Mouse (Mus musculus): ENCODE measurements at regions not wholly inside any gene's neighbourhood (a gene's known extent, or its start where the extent isn't known, plus 50 kb on each side); places are given as distances from the start of the nearest gene placed in this dataset.

DNA sequence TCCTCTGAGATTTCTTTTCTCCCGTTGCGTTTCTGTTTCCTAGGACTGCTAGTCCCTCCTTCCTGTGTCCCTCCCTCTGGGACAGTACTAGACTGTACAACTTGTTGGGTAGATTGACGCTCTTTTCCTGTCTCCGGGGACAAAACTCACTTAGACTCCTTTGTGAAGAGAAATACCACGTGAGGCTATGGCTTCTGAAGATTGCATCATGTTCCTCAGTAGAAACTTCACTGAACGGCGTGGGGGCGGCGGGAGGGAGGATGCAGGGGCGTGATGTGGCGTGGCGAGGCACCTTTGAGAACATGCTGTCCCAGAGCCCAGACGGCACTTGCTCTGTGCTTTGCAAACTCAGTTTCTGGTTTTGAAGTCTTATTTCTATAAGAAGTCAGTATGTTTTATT is 78.5 kb downstream of the Spata18 start:
- in situ Hi-C loops (cut with MboI; ENCODE audit: unreplicated experiment in 2 of 2): no loop called here

DNA sequence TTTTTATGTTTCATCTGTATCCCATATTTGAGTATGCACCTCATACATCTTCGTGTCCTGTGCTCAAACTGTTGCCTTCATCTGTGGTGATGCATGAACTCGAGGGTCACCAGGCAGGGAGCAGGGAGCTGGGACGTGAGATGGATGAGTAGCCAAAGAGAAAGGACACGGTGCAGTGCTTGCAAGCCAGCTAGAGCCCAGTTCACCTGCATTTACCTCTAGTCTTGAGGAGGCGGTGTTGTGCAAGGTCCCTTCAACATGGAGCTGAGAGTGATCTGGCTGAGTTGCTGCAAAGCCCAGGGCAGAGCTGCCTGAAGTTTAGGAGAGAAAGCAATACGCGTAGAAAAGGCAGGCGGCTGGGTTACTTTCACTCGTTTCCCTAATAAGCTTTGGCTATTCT is 80.2 kb downstream of the Spata18 start:
- in situ Hi-C loops (cut with MboI; ENCODE audit: unreplicated experiment in 2 of 2): no loop called here

GRCm38 (mm10) chr5:73731991-73732565 is 80.9 kb downstream of the Spata18 start:
- in situ Hi-C loops (cut with MboI; ENCODE audit: unreplicated experiment in 2 of 2): no loop called here

- in situ Hi-C loops (cut with MboI; ENCODE audit: unreplicated experiment in 2 of 2): no loop called here
Measured at GRCm38 (mm10) chr5:73740766-73741165, 89.6 kb downstream of the Spata18 start.

- in situ Hi-C loops (cut with MboI; ENCODE audit: unreplicated experiment in 2 of 2): no loop called here
Measured at GRCm38 (mm10) chr5:73741441-73741840, 90.3 kb downstream of the Spata18 start.

DNA sequence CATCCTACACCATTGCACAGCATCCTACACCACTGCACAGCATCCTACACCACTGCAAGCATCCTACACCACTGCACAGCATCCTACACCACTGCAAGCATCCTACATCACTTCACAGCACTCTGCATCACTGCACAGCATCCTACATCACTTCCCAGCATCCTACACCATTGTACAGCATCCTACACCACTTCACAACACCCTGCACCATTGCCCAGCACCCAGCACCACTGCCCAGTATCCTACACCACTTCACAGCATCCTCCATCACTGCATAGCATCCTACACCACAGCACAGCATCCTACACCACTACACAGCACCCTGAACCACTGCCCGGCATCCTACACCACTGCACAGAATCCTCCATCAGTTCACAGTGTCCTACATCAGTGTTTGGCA is 92.8 kb downstream of the Spata18 start:
- in situ Hi-C loops (cut with MboI; ENCODE audit: unreplicated experiment in 2 of 2): no loop called here

DNA sequence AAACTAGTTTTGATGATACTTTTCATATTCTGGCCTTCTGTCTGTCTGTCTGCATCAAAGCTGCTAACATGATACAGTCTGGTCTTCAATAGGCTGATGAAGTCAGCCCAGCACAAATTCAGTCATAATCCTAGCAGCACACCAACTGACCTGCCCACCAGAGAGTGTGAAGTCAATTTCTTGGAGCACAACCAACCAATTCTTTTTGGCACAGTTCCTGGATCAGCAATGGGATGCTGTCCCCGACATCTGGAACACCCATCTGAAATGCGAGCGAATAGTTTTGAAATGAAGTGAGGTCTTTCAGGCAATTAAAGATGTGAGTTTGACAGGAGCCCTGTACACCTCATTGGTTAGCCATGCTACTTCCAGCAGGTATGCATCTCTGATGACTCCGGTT is 98.6 kb downstream of the Spata18 start:
- in situ Hi-C loops (cut with MboI; ENCODE audit: unreplicated experiment in 2 of 2): no loop called here

DNA sequence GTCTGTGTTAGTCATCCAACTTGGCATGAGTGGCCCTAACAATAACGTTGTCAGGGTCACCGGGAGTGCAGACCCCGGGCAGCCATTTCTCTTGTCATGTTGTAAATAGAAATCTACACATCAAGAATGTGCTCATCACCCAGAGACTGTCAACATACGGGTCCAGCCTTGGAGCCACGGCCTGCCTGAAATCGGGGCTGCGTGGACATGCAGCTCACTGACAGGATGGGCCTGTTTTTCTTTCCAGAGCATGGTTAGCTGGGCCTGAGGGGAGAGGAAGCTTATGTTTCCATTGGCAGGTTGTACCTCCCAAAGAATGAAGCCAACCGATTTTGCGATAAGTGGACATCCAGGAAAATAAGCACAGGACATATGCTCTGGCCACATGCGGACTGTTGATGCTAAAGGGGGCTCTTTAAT is 101.1 kb downstream of the Spata18 start:
- in situ Hi-C loops (cut with MboI; ENCODE audit: unreplicated experiment in 2 of 2): no loop called here

DNA sequence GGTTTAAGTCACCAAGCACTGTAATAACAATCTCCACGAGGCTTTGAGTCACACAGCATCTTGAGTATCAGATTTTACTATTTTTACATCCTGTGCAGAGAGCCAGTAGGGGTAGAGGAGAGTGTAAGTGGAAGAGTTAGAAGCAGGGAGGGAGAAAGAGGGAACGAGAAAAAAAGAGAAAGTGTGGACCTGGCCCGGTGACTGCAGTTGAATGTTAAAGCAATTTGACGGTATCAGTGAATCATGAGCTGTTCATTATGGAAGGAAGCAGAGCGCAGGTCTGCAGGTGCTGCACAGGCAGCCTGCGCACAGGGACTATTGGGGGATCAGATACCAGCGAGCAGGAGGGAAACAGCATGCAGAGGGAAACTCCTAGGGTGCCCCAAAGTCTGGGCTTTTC is 102.6 kb downstream of the Spata18 start:
- in situ Hi-C loops (cut with MboI; ENCODE audit: unreplicated experiment in 2 of 2): no loop called here

DNA sequence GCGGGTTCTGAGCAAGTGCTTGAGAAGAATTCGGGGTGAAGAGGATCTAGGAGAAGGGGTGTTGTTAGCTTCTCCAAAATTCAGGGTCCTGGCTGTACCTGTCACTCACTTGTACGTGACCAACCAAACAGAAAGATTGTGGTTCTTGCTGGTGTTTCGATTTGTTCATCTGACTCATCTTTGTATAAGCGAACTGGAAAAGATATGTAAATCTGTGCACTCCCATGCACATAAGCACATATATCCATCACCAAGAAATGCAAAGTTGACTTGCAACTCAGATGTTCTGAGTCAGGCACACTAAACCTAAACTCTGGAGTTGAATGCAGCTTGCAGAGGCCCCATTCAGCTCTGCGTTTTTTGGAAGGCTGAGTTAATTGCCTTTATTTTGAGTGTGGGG is 107.4 kb downstream of the Spata18 start:
- in situ Hi-C loops (cut with MboI; ENCODE audit: unreplicated experiment in 2 of 2): no loop called here

DNA sequence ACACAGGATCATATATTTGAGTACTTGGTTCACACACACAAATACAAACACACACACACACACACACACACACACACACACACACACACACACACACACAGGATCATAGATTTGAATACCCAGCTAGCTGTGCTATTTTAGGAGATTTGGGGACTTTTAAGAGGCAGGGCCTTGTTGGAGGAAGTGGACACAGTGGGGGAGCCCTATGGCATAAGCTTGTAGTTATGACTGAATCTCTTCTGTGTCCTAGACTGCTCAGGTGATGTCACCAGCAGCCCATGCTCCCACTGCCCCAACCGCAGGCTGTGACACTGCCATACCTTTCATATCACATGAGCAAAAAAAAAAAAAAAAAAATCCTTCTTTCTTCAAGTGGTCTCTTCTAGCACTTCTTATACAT is 110.1 kb downstream of the Spata18 start:
- in situ Hi-C loops (cut with MboI; ENCODE audit: unreplicated experiment in 2 of 2): no loop called here

GRCm38 (mm10) chr5:73761709-73762108 is 110.5 kb downstream of the Spata18 start:
- in situ Hi-C loops (cut with MboI; ENCODE audit: unreplicated experiment in 2 of 2): no loop called here

DNA sequence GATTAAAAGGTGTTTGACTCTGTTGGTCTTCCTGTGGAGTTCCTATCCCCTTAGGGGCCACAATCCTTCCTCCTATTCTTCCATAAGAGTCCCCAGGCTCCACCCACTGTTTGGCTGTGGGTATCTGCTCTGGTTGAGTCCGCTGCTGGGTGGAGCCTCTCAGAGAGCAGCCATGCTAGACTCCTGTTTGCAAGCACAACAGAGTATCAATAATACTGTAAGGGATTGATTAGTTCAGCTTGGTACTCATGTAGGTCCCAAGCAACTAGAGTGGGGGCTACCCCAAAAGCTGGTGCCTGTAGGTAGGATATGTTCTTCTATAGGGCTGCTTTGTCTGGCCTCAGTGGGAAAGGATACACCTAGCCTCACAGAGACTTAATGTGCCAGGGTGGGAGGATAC is 113.0 kb downstream of the Spata18 start:
- in situ Hi-C loops (cut with MboI; ENCODE audit: unreplicated experiment in 2 of 2): no loop called here

DNA sequence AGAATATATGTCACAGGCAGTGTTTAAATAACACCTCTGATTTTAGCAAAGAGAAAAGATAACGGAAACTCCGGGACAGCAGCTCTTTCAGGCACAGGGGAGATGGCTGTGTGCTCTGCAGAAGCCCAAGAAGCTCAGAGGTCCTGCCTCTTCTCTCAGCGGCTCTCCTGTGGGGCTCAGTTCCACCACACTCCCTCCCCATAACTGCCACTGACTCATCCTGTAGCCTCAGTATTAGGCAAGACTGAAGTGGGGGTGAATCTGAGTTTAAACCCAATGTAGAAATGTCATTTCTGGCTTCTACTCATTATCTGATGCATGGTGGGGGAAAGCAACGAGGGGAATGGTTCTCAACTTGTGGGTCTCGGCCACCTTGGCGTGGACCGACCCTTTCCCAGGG is 114.3 kb downstream of the Spata18 start:
- in situ Hi-C loops (cut with MboI; ENCODE audit: unreplicated experiment in 2 of 2): no loop called here

GRCm38 (mm10) chr5:73768253-73768652 is 117.1 kb downstream of the Spata18 start:
- in situ Hi-C loops (cut with MboI; ENCODE audit: unreplicated experiment in 2 of 2): no loop called here

DNA sequence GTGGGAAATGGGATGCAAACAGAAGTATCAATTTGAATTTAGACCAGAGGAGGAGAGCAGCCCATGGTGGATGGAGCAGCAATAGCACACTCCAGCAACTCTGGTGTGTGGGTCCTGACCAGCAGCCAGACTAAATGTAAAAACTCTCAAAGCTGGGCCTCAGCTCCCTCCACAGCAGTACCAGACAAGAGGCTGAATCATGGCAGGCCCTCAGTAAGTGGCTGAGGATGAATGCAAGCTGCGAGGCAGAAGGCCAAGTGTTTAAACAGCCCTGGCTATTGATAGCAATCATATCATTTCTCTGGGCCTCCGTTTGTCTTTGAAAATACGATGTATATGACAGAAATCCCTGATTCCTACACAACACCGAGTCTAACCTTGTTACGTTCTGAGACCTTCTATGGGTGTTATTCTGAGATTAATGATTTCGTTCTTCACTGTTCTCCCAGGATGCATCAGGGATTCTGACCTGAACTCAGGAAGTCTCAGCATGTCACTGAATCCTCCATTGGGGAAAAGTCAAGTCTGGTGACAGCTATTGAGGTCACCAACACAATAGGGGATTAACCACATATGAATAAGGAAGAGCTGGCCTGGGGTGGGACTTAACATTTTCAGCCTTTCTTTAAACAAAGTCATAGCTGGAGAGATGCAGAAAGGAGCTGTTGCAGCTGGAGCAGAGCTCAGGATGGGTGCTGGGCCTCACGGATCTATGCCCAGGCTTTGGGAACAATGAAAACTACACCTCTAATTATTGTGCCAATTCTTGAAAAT is 124.8 kb downstream of the Spata18 start:
- in situ Hi-C loops (cut with MboI; ENCODE audit: unreplicated experiment in 2 of 2): no loop called here

- in situ Hi-C loops (cut with MboI; ENCODE audit: unreplicated experiment in 2 of 2): no loop called here
Measured at GRCm38 (mm10) chr5:73777282-73777921, 126.2 kb downstream of the Spata18 start.

DNA sequence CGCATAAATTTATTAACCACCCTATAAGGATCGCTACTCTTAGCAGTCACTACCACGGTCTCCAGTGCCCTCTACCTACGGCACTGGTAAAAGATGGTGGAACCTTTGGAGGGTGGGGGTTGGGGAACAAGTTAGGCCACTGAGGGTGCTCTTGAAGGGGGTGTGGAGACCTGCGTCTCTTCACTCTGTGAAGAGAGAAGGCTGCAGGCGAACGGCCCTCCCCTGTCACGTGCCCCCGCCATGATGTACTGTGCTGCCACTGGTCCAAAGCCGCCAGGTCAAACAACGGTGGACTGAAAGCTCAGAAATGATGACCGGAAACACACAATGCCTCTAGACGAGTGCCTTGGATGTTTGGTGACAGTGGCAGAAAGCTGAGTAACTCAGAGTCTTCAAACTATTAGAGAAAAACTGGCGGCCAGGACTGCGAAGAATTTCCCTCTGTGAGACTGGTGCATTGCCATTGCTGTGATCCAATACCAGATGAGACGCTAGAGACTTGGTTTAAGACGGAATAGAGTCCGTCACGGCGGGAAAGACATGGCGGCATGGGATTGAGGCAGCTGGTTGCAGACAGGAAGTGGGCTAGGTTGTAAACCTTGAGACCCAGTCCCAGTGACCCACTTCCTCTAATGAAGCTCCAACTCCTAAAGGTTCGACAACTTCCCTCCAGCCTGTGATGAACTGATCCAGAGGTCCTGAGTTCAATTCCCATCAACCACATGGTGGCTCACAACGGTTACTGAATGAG is 130.2 kb downstream of the Spata18 start:
- in situ Hi-C loops (cut with MboI; ENCODE audit: unreplicated experiment in 2 of 2): no loop called here

DNA sequence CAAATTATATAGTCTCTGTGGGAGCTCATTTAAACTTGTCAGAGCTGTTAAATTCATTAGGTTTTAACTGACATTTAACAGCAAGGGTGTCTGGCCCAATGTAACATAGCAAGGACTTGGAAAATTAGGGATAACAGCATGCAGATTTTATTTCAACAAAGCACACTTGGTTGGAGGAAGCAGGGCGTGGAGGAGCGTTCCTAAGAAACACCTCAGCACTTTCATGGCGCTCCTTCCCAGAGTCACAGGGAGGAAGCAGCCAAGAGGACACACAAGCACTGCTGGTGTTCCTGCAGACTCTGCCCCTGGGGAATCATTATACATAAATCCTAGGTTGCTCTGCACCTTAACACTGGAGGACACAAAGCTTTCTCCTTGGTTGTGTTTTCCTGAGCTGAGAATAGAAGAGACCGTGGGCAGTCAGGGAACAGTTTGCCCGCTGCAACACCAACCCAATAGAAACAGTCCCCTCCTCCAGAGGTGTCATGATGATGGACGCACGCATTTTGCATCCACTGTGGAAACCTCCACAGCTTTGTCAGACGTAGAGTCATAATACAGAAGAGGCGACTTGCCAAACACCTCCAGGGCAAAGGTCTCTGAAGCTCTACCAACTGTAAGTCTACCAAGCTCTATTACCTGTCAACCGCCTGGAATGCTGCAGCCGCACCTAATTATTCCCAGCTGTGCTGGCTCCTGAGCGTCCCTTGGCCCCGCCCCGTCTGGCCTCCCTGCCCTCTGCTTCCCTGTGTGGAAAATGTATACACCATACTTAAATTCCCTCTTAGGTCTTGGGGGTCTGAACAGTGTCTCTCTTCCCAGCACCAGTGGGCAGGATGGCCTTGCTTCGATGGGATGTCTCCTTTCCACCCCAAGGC is 131.3 kb downstream of the Spata18 start:
- in situ Hi-C loops (cut with MboI; ENCODE audit: unreplicated experiment in 2 of 2): no loop called here

DNA sequence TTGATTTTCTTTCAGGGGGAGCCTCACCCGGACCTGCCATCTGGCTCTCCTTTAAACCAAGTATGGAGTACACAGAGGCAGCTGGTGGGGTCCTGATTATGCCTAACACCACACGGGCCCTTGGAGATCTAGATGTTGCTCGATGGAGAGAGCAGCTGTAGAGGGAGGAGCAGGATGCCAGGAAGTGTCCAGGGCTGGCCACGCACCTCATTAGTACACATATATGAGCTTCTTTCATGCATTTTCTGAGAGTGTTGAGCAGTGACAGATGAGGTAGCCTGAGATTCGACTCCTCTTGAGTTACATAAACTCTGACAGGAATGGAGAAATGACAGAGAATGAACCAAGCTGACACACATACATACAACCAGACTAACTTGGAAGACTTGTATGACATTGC is 136.1 kb downstream of the Spata18 start:
- in situ Hi-C loops (cut with MboI; ENCODE audit: unreplicated experiment in 2 of 2): no loop called here

Measured in v-Abl transformed pro-B cells (cell line).